Mouse (Mus musculus) spleen, adult 2 months (tissue): ENCODE results near the gene Nrxn3.

Experiments used
- CTCF ChIP-seq: fragments of 200-500 bp; IDR thresholded peaks from 2 replicates; pipeline ENCODE4 v1.5.1; 2011; ENCODE audit warnings: mild to moderate bottlenecking, inconsistent platforms; ENCODE audit not compliant: insufficient read depth, insufficient read length, insufficient replicate concordance; ENCODE audit errors: extremely low read depth
- POLR2A ChIP-seq: fragments of 200-500 bp; IDR thresholded peaks from 2 replicates; pipeline ENCODE4 v1.6.1; 2011; ENCODE audit warnings: low read depth, low read length, inconsistent platforms

GRCm38 (mm10) chr12:89134333-89134732, 411.7 kb downstream of the Nrxn3 start:
- TF ChIP-seq CTCF = no peak
- no peak for TF ChIP-seq POLR2A
